Mouse (Mus musculus) liver, embryonic 12.5 days (tissue): ENCODE results near the gene Plgrkt. TPM values are rescaled to one million over a fixed set of nuclear protein-coding genes. Genes with fewer than 3 reads are reported as not detected.
"Not testable (repeated sequence)": the region's sequence is repeated elsewhere in the genome, so short reads cannot be mapped to it uniquely, and the experiment has no call there.

ENCODE experiments used
- ATAC-seq: fragments of 200-750 bp; cut with Nextera tagmentation; 2 replicates; pipeline ENCODE4 v1.8.0; 2017; ENCODE audit warnings: moderate number of reproducible peaks, mild to moderate bottlenecking, moderate library complexity
- H3K27ac ChIP-seq: fragments of 300-500 bp; sonication (generic); 2 replicates; pipeline ENCODE4 v1.5.1; 2016; ENCODE audit warnings: mild to moderate bottlenecking
- H3K27me3 ChIP-seq: fragments of 300-500 bp; sonication (generic); replicated peaks from 2 replicates; pipeline ENCODE4 v1.6.1; 2016; ENCODE audit warnings: mild to moderate bottlenecking, moderate library complexity
- H3K36me3 ChIP-seq: fragments of 300-500 bp; sonication (generic); 2 replicates; pipeline ENCODE4 v1.6.1; 2016; ENCODE audit warnings: mild to moderate bottlenecking, moderate library complexity
- H3K4me1 ChIP-seq: fragments of 300-500 bp; sonication (generic); 2 replicates; pipeline ENCODE4 v1.6.1; 2016
- H3K4me2 ChIP-seq: fragments of 300-500 bp; sonication (generic); 2 replicates; pipeline ENCODE4 v1.6.1; 2016; ENCODE audit warnings: mild to moderate bottlenecking, moderate library complexity
- H3K4me3 ChIP-seq: fragments of 300-500 bp; sonication (generic); 2 replicates; pipeline ENCODE4 v1.5.1; 2016; ENCODE audit warnings: mild to moderate bottlenecking, moderate library complexity
- H3K9ac ChIP-seq: fragments of 300-500 bp; sonication (generic); 2 replicates; pipeline ENCODE4 v1.6.1; 2016; ENCODE audit warnings: mild to moderate bottlenecking, moderate library complexity
- H3K9me3 ChIP-seq: fragments of 300-500 bp; sonication (generic); replicated peaks from 2 replicates; pipeline ENCODE4 v1.6.1; 2016; ENCODE audit warnings: mild to moderate bottlenecking, moderate library complexity
- WGBS: fragments of 180-500 bp; shearing (Covaris S2); methylation state at CpG from one replicate; pipeline ENCODE4 v1.1.7; 2016; ENCODE audit not compliant: insufficient replicate concordance; 5-methylcytosine and 5-hydroxymethylcytosine counted together
- polyA plus RNA-seq: library from polyadenylated mRNA; unstranded; fragments of >200 nt; fragmentation: Nextera tagmentation; extraction: Ambion mirVana; gene quantifications from 2 replicates; pipeline ENCODE4 v1.2.1, GENCODE M21; 2016

Plgrkt gene
- 37.7 and 40.8 TPM in 2 replicates for polyA plus RNA-seq

DNA sequence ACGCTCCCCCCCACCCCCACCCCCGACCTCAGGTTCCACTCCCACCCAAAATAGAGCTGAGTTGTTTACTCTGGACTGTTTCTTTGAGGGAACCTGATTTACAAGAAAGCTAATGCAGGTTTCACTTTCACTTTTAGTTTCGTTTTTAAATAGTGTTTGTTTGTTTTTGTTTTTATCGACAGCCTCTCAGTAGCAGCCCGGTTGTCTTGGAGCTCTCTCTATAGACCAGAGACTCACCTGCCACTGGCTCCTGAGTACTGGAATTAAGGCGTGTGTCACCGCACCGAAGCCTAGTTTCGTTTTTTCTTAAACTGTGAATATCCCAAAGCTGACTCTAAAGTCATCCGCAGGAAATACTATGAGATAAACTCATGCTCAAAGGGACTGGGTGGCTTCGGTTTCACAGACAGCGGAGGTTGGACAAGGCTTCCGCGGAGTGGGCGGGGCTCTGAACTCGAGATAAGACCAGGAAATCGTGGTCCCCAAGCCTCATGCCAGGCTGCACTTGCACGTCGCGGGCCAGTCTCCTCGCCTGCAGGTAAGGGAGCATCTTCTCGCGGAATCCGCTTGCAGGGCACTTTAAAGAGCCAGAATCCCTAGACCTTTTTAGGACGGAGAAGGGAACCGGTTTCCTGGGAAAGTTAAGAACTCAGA is at the start of gene Plgrkt, which contains the start of gene Cd274:
Plgrkt (minus strand) TSS at position 422 of the 654 bp plus-strand sequence.
Cd274 (plus strand) TSS at position 487 of the 654 bp plus-strand sequence.
- peak within 1 kb of the TSS; percentile 74 for H3K9ac ChIP-seq
- H3K9me3 ChIP-seq: no peaks in the 10 kb centered on the region
- H3K4me2 ChIP-seq: peak within 1 kb of the TSS; percentile 95
- peak; percentile 92 for ATAC-seq
- 2% methylated on average over 26 of the region's 26 CpGs for WGBS
- peak within 1 kb of the TSS; percentile 81 for H3K27ac ChIP-seq
- no peaks in the 10 kb centered on the region for H3K27me3 ChIP-seq
- no peaks in the 10 kb centered on the region for H3K36me3 ChIP-seq
- peaks cover 50% of the 10 kb centered on the region for H3K4me1 ChIP-seq
- H3K4me3 ChIP-seq: peak within 1 kb of the TSS; percentile 70

DNA sequence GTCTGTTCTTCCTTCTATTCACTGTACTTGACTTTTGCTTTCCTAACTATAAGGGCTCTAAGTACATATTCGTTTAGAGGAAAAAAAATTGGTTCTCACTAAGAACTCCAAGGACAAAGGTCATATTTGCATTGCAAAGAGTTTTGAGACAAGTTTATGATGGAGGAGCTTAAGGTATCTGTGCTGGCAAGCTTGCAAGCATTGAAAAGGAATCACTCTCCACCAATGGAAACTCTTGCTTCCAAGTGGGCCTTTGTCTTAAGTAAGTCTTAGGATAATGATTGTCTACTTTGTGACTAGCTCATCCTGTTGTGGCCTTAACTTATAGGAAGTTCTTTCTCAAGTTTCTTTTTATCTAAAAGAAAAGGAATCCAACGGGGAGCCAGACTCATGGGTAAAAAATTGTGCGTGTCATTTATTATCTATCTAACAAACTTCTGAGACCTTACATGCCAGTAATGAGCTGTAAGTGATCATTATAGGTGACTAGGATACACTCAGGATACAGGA is 49.3 kb upstream of the Plgrkt start:
- ATAC-seq: no peak
- Histone ChIP-seq H3K36me3 (no peaks in the 10 kb centered on the region), H3K9me3 (no peaks in the 10 kb centered on the region), H3K4me2 (no peak overlapping the region), H3K4me1 (peaks cover 36% of the 10 kb centered on the region), H3K4me3 (no peak overlapping the region), H3K9ac (no peak overlapping the region), H3K27me3 (no peaks in the 10 kb centered on the region), H3K27ac (no peak overlapping the region)
- 34% methylated on average over 3 of the region's 3 CpGs for WGBS

DNA sequence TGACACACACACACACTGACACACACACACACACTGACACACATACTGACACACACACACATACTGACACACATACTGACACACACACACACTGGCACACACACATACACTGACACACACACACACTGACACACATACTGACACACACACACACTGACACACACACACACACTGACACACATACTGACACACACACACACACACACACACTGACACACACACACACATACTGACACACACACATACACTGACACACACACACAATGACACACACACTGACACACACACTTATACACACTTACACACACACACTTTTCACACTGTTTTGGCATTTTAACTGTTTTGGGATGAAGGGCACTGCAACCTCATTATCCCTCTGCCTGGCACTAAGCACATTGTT is 47.7 kb upstream of the Plgrkt start:
- H3K4me3 ChIP-seq, H3K9ac ChIP-seq, H3K27me3 ChIP-seq, H3K9me3 ChIP-seq, ATAC-seq, H3K4me2 ChIP-seq, H3K36me3 ChIP-seq, H3K27ac ChIP-seq: not testable (repeated sequence)
- H3K4me1 ChIP-seq: peaks cover 28% of the 10 kb centered on the region

DNA sequence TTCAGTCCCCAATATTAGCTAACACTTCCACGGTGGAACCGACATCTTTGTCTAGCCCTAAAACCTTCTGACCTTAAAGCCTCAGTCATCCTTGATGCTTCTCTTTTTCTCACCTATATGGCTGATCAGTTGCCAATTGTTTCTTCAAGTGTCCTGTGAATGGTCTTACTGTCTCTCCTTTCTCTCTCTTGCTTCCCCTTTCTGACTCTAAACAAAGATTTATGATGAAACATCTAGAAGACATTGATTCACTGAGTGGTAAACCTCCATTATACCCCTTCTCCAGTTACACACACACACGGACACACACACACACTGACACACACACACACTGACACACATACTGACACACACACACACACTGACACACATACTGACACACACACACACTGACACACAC is 47.3 kb upstream of the Plgrkt start:
- Histone ChIP-seq H3K4me1 (peaks cover 24% of the 10 kb centered on the region), H3K4me2 (no peak overlapping the region), H3K27ac (no peak overlapping the region), H3K27me3 (no peaks in the 10 kb centered on the region), H3K36me3 (no peaks in the 10 kb centered on the region), H3K9ac (no peak overlapping the region), H3K4me3 (no peak overlapping the region), H3K9me3 (no peaks in the 10 kb centered on the region)
- ATAC-seq: no peak
- WGBS: 69% methylated on average over 3 of the region's 3 CpGs

DNA sequence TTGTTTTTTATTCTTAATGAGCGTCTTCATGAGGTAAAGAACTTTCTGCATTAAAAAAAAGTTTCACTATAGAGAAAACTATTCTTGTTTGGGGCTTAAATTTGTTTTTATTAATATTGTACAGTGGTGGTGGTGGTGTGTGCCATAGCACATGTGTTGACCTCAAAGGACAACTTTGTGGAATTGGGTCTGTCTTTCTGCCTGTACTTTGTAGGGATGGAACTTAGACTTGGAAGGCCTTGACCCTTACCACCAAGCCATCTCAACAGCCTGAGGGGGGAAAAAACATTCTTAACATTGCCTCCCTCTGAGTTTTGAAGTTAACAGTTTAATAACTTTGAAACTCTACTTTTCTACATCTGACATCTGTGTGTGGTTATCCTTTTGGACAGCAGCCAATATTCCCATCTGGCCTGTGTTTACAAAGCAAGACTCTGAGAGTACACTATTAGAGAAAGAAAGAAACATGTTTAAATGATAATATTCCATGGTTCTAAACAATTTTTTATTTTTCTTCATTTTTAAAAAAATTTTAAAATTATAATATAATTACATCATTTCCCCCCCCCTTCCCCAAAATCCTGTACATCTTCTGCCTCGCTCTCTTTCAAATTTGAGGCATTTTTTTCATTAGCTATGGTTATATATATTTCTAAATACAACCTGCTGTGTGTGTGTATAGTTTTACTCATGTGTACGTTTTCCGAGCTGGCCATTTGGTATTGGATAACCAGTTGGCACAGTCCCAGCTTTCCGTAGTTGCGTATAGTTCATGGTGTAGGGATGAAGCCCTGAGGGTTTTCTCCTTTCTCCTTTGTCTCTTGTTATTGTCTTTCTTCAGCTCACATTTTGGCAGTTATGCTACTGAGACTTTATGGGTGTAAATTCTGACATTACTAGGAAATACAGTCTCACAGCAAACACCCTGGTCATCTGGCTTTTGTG is 45.6 kb upstream of the Plgrkt start:
- H3K4me1 ChIP-seq: peaks cover 7% of the 10 kb centered on the region
- H3K9me3 ChIP-seq: no peaks in the 10 kb centered on the region
- WGBS: 80% methylated on average over 6 of the region's 6 CpGs
- H3K36me3 ChIP-seq: no peaks in the 10 kb centered on the region
- no peak for ATAC-seq
- no peak overlapping the region for H3K9ac ChIP-seq
- H3K4me3 ChIP-seq: no peak overlapping the region
- H3K27me3 ChIP-seq: no peaks in the 10 kb centered on the region
- H3K4me2 ChIP-seq: no peak overlapping the region
- no peak overlapping the region for H3K27ac ChIP-seq

DNA sequence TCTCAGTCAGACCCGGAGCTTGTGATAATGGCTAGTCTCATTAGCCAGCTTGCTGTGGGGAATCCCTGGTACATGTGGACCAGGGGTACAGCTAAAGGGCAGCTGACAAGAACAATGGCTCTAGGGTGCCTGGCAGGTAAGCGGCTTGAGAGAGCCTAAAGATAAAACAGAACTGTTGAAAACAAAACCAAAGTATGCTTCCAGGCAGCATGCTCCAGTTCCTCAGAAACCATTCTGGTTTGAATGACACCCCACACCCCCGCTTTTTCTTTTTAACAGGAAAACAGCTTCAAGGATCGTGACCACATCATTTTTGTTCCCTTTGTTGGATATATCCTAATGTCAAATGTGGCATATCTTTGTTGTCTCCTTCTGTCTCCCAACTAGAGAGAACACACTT is 43.4 kb upstream of the Plgrkt start, which contains the start of gene Pdcd1lg2:
Pdcd1lg2 (plus strand) TSS at position 301 of the 400 bp plus-strand sequence.
- Histone ChIP-seq H3K4me1 (no peaks in the 10 kb centered on the region), H3K4me3 (no peak within 1 kb of the TSS), H3K36me3 (no peaks in the 10 kb centered on the region), H3K9me3 (no peaks in the 10 kb centered on the region), H3K4me2 (no peak within 1 kb of the TSS), H3K9ac (no peak within 1 kb of the TSS), H3K27me3 (no peaks in the 10 kb centered on the region), H3K27ac (no peak within 1 kb of the TSS)
- 67% methylated on average over 4 of the region's 4 CpGs for WGBS
- no peak for ATAC-seq

DNA sequence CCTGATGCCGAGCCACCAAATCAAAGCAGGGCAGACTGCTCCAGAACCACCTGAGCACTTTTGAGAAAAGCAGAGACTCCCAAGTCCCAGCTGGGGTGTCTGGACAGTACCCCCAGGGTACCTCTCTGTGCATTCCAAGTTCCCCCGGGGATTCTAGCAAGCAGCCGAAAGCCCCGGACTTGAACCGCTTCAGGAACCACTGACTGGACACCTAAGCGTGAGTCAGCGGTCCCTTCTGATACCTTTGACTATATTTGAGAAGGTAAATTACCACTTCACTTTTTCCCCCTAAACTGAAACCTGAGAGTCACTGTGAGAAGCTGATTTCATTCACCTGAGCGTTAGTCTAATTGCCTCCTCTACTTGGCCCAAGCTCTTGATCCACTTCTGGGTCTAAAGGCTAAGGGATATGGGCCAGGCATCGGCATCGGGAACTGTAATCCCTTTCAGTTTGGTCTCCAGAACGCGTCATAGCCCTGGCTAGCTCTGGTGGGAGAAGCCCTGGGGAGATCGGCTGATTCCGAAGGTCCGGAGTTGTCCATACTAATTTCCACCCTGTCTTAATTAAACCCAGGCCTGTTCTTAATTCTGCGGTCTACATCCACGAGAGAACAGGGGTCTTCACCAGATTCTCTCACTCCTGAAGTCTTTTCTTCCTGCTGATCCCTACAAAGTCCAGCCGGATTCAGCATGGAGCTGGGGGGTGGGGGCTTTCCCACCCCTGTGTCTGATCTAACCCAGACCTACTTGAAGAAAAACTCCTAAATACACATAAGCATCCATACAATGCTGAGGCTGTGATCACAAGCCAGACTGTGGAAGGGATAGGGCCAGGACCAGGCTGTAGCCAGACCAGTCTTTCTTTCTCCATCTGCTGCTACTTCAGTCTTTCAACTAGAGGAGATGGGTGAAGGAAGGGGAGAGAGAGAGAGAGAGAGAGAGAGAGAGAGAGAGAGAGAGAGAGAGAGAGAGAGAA is 39.1 kb upstream of the Plgrkt start:
- Histone ChIP-seq H3K4me3 (no peak overlapping the region), H3K27ac (no peak overlapping the region), H3K27me3 (no peaks in the 10 kb centered on the region), H3K36me3 (no peaks in the 10 kb centered on the region), H3K9ac (no peak overlapping the region), H3K9me3 (no peaks in the 10 kb centered on the region), H3K4me1 (no peaks in the 10 kb centered on the region), H3K4me2 (no peak overlapping the region)
- no peak for ATAC-seq
- 82% methylated on average over 18 of the region's 18 CpGs for WGBS

DNA sequence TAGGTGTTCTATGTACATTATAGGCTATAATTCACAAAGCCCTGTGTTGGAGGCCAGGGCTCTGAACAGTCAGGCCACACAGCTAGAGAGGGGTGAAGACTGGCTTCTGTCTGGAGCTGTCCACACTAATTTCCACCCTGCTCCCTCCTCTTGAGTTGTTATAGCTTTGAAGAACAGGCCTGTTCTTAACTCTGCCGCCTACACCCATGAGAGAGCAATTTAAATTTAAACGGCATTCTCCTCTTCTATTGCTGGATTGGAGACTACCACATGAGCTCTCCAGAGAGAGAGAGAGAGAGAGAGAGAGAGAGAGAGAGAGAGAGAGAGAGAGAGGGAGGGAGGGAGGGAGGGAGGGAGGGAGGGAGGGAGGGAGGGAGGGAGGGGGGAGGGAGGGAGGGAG is 38.2 kb upstream of the Plgrkt start:
- WGBS: 68% methylated on average over 2 of the region's 2 CpGs
- no peak overlapping the region for H3K4me3 ChIP-seq
- H3K4me1 ChIP-seq: peaks cover 6% of the 10 kb centered on the region
- no peak for ATAC-seq
- no peaks in the 10 kb centered on the region for H3K36me3 ChIP-seq
- H3K9me3 ChIP-seq: no peaks in the 10 kb centered on the region
- H3K27me3 ChIP-seq: no peaks in the 10 kb centered on the region
- no peak overlapping the region for H3K9ac ChIP-seq
- H3K27ac ChIP-seq: no peak overlapping the region
- H3K4me2 ChIP-seq: no peak overlapping the region

DNA sequence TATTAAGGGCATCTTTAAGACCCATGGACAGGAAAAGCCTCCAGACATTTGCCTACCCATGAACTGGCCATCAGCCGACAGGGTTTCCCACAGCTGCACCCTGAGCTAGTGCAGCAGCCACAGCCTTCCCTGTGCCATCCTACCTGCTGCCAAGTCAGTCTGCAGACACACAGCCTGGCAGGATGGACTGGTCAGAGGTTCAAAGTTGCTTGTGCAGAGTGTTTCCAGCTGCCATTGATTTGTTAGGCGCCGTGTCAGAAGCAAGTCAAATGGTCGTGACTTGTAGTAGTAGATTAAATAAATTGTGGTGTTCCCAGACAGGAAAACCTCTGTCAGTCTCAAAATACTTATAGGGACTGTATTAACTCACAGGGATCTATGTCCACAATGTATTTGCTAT is 36.1 kb upstream of the Plgrkt start:
- Histone ChIP-seq H3K9me3 (no peaks in the 10 kb centered on the region), H3K36me3 (no peaks in the 10 kb centered on the region), H3K27ac (no peak overlapping the region), H3K9ac (no peak overlapping the region), H3K4me1 (peaks cover 16% of the 10 kb centered on the region), H3K4me3 (no peak overlapping the region), H3K4me2 (no peak overlapping the region), H3K27me3 (no peaks in the 10 kb centered on the region)
- 70% methylated on average over 4 of the region's 4 CpGs for WGBS
- ATAC-seq: no peak

DNA sequence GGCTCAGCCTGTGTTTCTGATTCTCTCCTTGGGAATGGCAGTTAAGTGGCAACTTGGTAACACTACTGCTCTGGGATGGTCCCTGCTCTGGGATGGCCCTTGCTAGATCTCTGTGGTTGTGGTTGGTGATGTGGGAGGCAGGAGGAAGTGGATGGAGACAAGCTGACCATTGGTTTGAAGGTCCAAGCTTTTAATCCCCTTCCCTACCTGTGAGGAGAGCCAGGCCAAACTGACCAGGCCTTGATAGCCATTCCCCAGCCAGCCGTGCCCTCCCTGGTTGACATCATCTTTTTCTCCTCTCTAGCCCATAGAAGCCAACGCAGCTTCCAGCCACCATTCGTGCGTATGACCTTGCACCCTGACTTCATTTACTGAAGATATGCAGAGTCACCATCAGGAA is 35.4 kb upstream of the Plgrkt start:
- WGBS: 83% methylated on average over 4 of the region's 4 CpGs
- ATAC-seq: no peak
- Histone ChIP-seq H3K27ac (no peak overlapping the region), H3K27me3 (no peaks in the 10 kb centered on the region), H3K9ac (no peak overlapping the region), H3K36me3 (no peaks in the 10 kb centered on the region), H3K4me1 (peaks cover 16% of the 10 kb centered on the region), H3K4me2 (no peak overlapping the region), H3K4me3 (no peak overlapping the region), H3K9me3 (no peaks in the 10 kb centered on the region)

DNA sequence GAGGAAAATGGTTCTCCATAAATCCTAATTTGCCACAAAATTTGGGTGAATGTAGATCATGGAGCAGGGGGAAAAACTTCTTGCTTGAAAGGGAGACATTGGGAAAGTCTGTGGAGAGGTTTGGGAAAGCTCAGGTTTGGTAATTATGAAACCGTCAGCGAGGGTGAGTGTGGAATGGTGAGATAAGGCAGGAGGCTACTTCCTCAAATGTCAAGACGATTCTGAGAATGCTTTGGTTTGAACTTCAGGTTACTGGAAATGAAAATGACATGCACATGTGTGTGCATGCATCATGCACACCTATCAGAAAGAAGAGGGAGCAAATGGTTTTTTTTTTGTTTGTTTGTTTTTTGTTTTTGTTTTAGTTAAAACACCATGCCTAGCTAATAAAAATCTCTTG is 33.3 kb upstream of the Plgrkt start:
- Histone ChIP-seq H3K9ac (no peak overlapping the region), H3K4me3 (no peak overlapping the region), H3K27me3 (no peaks in the 10 kb centered on the region), H3K4me1 (peaks cover 16% of the 10 kb centered on the region), H3K9me3 (no peaks in the 10 kb centered on the region), H3K36me3 (no peaks in the 10 kb centered on the region), H3K27ac (no peak overlapping the region), H3K4me2 (peak overlapping the region; percentile 25)
- WGBS: 15% methylated on average over 3 of the region's 3 CpGs
- no peak for ATAC-seq
